Mouse (Mus musculus) cerebellum, adult 11-12 months (tissue): ENCODE results near the gene Fem1a.
A peak's percentile ranks its signal among the peaks of the same experiment; 100 is the strongest.
"Not testable (repeated sequence)": the region's sequence is repeated elsewhere in the genome, so short reads cannot be mapped to it uniquely, and the experiment has no call there.

ENCODE experiments used
- DNase-seq: peaks from one replicate; pipeline ENCODE4 v3.0.0; 2022

The Fem1a gene

GRCm38 (mm10) chr17:56255863-56256238, 759 bp upstream of the Fem1a start:
- peak; percentile 98 for DNase-seq

- DNase-seq, result peak; percentile 76
These were observed 728 bp downstream of the Fem1a start for GRCm38 (mm10) chr17:56257181-56257894.

GRCm38 (mm10) chr17:56258269-56258668, 1.7 kb downstream of the Fem1a start:
- DNase-seq, result peak; percentile 56

GRCm38 (mm10) chr17:56258812-56259211, 2.2 kb downstream of the Fem1a start:
- not testable (repeated sequence) for DNase-seq

- no peak for DNase-seq
These were observed 2.9 kb downstream of the Fem1a start for GRCm38 (mm10) chr17:56259301-56260037.

- DNase-seq, result peak; percentile 55
These were observed 4.6 kb downstream of the Fem1a start for GRCm38 (mm10) chr17:56261166-56261565.

GRCm38 (mm10) chr17:56262645-56263094, 6.1 kb downstream of the Fem1a start:
- DNase-seq, result no peak

GRCm38 (mm10) chr17:56264020-56264419, 7.4 kb downstream of the Fem1a start:
- DNase-seq, result peak; percentile 73

GRCm38 (mm10) chr17:56265011-56265410, 8.4 kb downstream of the Fem1a start:
- no peak for DNase-seq

GRCm38 (mm10) chr17:56265869-56266268, 9.3 kb downstream of the Fem1a start:
- DNase-seq, result no peak

- DNase-seq, result no peak
These were observed 9.7 kb downstream of the Fem1a start for GRCm38 (mm10) chr17:56266271-56266670.

GRCm38 (mm10) chr17:56269153-56269630, 12.6 kb downstream of the Fem1a start:
- peak; percentile 71 for DNase-seq

GRCm38 (mm10) chr17:56269741-56270140, 13.1 kb downstream of the Fem1a start:
- no peak for DNase-seq

- peak; percentile 52 for DNase-seq
These were observed 15.1 kb downstream of the Fem1a start for GRCm38 (mm10) chr17:56271609-56272253.

- DNase-seq, result peak; percentile 33
These were observed 16.0 kb downstream of the Fem1a start for GRCm38 (mm10) chr17:56272644-56273043.

- DNase-seq, result no peak
These were observed 16.9 kb downstream of the Fem1a start for GRCm38 (mm10) chr17:56273482-56273881.

- no peak for DNase-seq
These were observed 17.4 kb downstream of the Fem1a start for GRCm38 (mm10) chr17:56273986-56274385.

GRCm38 (mm10) chr17:56275842-56276480, 19.4 kb downstream of the Fem1a start:
- DNase-seq, result peak; percentile 42

- peak; percentile 78 for DNase-seq
These were observed 20.3 kb downstream of the Fem1a start, which contains the start of gene Ticam1 for GRCm38 (mm10) chr17:56276643-56277566. Gene Ticam1, minus strand, starts transcription at chr17:56276786.

- DNase-seq, result no peak
These were observed 20.9 kb downstream of the Fem1a start for GRCm38 (mm10) chr17:56277567-56277893.

- DNase-seq, result no peak
These were observed 21.7 kb downstream of the Fem1a start for GRCm38 (mm10) chr17:56278340-56278739.
